Mouse (Mus musculus): ENCODE results near the gene Sp9.

- TF ChIP-seq CTCF (IDR thresholded peaks at IDR 0.05; ENCODE audit: borderline replicate concordance, insufficient read depth, low read length) (no peak), POLR2A (IDR thresholded peaks at IDR 0.05; ENCODE audit: low read depth, low read length) (no peak)
Measured at GRCm38 (mm10) chr2:73231081-73231480, 40.6 kb upstream of the Sp9 start.
